Mouse (Mus musculus) layer of hippocampus, adult 9-10 months (tissue): Measurements from ENCODE around the gene Cux1.
"Not testable (repeated sequence)": the region's sequence is repeated elsewhere in the genome, so short reads cannot be mapped to it uniquely, and the experiment has no call there.

ENCODE experiments used
- DNase-seq: peaks from one replicate; pipeline ENCODE4 v3.0.0; 2022; ENCODE audit warnings: low spot score

The Cux1 gene

DNA sequence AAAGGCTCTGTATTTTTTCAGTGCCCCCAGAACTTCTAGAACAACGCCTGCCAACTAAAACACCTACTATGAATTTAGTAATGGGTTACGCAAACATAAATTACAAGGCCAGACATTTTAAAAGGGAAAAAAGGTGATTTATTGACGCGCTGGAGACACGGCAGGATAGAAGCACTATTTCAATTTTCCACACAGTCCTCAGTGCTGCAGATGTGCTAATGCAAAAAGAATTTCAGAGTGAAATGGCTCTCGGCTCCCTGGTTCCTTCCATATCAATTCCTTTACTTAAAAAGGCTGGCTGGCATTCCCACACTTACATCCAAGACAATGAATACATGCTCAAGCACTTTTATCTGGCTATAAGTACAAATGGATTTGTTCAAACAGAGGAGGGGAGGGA is 94.4 kb downstream of the Cux1 start:
- no peak for DNase-seq

GRCm38 (mm10) chr5:136470985-136471735 is 96.1 kb downstream of the Cux1 start:
- not testable (repeated sequence) for DNase-seq

DNA sequence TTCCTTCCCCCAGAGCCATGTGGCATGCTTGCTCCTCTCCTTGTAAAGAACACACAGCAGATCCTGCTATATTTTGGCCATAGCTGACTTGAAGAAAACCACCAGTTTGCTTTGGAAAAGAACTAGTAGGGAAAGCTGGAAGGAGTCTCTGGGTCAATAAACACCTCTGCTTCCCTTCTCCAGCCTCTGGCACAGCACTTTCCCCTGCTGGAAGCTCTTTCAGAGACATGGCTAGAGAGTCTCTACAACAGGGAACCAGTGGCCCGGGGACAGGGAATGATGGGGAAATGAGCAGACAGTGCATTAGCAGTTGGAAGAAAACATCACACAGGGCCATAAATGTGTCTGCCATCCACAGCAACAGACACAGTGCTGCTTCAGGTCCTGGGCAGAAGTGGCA is 98.0 kb downstream of the Cux1 start:
- DNase-seq = no peak

- DNase-seq = no peak
Measured at GRCm38 (mm10) chr5:136467360-136467999, 99.8 kb downstream of the Cux1 start.

DNA sequence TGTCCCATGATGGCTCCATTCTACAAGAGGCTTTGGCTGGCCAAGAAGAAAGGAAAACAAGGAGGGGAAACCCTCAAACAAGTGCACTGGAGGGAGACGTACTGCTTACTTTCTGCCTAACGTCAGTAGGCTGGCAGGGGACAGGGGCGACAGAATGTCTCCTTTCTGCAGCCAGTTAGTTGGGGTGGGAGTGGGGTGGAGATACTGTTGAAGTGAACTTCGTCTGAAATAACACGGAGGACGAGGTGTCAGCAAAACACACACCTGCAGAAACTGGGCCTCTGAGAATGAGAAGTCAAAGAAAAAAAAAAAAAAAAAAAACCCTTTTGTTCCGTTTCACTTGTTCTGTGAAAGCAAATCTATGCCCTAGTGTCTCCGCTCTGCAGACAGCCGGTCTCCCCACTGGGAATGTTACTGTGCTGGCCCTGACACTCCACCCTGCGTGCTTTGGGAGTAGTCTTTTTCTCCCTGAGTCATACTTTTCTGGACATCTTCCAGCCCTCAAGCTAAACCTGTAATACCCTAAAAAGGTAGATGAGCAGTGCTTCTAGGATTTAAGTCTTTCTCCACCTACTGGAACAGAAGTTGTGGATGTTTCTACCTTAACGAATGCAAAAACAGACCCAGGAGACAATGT is 101.4 kb downstream of the Cux1 start:
- DNase-seq = no peak

DNA sequence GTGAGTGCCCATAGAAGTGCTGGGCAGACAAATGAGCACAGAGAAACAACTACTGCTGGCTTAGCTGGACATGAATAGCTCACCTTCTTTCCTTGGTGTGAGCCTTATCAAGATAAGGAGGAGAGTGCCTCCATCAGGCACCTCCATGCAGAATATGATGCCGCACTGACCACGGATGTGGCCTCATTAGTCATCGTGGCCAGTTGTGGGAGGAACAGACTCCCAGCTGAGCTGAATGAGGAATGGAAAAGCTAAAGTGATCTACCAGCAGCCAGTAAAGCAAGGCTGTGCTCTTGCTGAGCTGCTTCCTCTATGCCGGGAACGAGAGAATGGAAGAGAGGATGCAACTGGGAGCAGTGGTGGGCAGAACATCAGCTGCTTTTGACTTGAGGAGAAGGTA is 101.9 kb downstream of the Cux1 start:
- DNase-seq = no peak

DNA sequence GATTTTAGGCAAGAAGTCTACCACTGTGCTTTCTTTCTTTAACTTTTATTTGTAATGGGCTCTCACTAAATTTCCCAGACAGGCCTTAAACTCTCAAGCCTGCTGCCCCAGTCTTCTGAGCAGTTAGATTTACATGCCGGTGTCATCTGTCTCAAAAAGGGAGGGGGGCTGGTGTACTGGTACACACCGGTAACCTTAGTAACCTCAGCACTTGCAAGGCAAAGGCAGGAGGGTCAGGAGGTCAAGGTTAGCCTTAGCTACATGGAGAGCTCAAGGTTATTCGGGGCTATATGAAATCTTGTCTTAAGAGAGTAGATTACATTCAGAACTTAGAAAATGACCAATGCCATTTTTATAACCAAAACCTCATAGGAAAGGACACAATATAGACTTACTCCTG is 102.4 kb downstream of the Cux1 start:
- no peak for DNase-seq

DNA sequence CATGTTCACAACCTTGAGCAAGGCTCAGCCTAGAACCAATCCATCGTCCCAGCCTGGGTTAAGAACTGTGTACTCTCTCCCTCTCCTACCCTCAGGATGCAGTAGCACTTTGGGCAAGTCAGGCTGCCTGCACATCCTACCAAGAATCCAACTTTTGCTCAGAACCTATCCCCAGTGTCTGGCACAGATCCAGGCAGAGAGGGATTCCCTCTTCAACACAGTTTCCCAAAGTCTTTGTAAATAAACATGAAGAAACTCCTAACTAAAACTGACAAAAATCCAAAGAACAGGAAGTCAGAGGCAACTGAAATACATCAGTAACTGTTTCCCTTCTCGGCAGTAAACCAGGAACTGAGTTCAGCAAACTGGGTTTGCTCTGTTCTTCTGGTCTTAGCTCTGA is 103.2 kb downstream of the Cux1 start:
- no peak for DNase-seq

DNA sequence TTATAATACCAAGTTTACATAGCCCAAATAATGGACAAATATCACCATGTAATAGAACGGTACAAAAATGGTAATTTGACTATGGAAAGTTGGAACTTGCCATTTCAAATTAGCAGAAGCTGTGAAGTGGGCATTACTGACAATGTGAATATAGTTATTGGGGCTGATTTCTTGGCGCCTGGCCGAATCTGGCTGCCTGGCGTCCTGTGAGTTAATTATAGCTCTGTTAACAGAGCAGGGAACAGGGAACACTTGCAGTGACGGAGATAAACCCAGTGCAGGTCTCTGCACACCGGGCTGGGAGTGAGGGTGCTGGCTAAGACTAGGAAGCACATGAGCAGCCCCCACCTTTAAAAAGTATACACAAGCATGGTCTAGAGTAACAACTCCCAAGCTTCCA is 104.7 kb downstream of the Cux1 start:
- no peak for DNase-seq

DNA sequence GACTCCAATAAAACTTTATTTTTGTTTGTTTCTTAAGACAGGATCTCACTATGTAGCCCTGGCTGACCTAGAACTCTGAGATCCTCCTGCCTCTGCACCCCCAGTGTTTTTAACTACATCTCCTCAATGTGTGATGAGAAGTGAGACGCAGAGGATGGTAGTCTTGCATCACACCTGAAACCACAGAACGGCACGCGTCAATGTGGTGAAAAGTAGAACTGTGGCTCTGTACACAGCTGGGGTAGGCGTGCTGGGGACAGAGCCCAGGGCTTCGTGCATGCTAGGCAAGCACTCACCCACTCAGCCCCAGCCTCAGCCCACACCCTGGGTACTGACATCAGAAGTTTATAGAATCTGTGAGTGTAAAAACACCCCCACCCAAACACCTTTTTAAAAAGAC is 107.4 kb downstream of the Cux1 start:
- DNase-seq = no peak

- DNase-seq = no peak
Measured at GRCm38 (mm10) chr5:136458893-136459499, 108.3 kb downstream of the Cux1 start.

DNA sequence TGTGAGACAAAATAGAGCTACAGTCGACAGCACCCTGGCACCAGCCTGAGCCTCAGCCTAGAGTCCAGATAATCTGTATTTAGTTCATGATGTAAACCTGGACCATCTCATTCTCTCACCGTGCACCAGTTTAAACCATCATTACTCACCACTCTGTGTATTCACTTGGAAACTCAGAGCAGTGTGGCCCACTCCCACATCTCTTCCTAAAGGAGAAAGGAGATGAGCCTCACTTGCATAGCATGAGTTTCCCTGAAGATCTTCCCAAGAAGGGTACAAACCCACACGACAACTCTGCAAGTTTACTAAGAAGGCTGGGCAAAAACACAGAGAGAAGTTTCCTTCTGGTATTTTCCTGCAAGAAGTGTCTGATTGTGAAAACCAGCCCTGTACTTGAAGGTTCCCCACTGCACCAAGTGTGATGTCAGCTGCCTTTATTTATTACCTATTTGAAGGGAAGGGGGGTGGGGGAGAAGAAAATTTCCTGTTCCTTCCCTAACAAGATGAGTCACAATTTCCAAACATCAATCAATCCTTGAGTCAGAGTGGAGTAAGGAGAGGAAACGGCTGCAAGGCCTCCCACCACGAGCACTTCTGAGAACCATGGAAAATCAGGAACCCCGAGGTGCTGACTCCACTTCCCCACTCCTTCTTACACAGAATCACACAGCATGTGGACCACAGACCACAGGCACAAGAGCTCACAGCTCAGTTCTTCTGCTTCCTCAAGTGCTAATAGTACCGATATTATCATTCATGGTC is 109.0 kb downstream of the Cux1 start:
- no peak for DNase-seq

DNA sequence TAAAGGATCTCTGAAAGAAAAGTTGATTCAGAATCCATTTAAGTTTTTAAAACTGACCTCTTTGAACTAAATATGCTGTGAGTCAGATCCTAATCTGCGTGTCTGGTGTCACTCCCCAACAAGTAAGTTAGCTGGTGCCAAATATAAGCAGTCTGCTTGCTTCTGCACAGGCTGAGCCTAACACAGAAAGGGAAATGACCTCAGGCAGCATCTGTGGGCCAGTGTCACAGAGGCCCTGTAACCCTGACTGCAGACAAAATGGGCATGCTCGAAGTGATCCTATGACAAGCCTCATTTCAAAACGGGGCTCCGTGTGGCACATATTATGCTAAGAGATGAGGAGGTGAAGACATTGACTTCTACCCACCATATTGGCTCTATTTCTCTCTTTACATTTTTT is 110.9 kb downstream of the Cux1 start:
- no peak for DNase-seq

GRCm38 (mm10) chr5:136452681-136453080 is 114.6 kb downstream of the Cux1 start:
- no peak for DNase-seq

GRCm38 (mm10) chr5:136449801-136450200 is 117.5 kb downstream of the Cux1 start:
- DNase-seq = no peak

DNA sequence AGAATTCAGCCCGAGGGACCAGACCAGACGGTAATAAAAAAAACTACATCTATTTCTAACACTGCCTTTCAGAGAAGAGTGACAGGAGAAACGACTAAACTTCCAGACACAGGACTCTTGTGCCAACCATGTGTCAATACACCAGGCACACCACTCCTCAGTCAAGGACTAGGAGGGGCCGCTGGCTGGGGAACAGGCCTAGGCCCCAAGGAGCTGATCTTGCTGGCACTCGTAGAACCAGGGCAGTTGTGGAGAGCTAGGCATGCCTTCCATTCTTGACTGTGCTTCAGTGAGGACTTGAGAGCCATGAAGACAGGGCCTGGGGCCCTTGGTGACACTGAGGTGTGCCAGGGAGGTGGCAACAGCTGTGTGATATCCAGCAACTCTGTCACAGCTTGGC is 121.3 kb downstream of the Cux1 start:
- DNase-seq = no peak

GRCm38 (mm10) chr5:136442238-136443187 is 124.8 kb downstream of the Cux1 start:
- no peak for DNase-seq

- no peak for DNase-seq
Measured at GRCm38 (mm10) chr5:136429647-136430046, 137.6 kb downstream of the Cux1 start.

DNA sequence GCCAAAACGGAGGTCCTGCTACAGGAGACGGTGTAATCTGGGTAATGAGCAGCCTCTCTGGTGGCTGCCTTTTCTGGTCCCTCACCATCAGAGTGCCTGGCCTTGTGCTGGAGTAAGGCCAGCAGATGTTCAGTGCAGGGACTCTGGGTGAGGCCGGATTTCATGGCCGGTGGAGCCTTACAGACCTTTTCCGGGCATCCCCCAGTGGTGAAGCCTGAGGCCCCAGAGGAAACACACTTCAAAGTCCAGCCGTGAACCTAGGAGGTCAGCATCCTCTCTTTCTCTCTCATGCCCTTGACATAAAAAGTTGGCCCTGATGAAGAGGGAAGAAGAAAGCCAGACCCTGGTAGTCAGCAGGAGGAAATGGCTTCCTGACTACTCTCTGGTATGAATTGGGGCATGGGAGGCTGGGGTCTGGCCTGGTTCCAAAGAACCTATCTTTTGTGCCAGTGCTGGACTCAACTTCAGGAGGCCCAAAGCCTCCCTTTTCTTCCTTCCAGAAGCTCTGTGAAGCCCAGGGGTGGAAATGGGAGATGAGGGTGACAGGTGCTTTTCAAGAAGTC is 138.7 kb downstream of the Cux1 start:
- DNase-seq = no peak

DNA sequence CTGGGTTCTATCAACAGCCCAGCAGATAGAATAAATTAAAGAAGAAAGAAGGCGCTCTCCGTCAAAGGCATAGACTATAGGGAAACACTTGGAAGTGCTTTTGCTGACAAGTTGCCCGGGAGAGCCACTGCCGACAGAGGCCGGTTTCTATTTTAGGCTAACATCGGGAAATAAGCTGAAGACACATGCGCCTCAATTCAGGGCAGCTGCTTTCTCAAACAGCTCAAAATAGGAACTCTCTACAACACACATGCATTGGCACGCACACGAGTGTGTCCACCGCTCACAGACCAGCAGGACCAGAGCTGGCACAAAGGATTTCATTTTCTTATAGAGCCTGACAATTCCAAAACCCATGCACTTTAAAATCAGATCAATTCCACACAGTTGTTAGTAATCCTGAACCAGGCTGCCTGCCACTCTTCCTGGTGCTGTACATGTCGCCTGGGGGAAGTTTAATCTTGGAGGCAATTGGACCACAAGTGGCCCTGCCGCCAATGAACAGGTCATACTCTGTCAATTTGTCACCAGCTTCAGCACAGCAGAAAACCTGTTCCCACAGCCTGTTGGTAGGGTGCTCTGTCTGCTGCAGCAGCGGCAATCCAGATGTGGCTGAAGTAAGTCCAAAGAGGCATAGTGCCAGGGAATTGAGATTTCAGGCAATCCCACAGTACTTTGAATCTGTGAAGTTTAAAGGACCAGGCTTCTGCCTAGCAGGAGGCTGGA is 139.4 kb downstream of the Cux1 start:
- peak; percentile 16 for DNase-seq
